In genomic region chr3:119128076-119128475, GRCm38 (mm10) we compare ENCODE assay signal across 15 mouse cellular contexts.
"Had no signal": no experiment of that assay in that cellular context is flagged by ENCODE, and none has a peak within 500 bp of the region (broad histone marks: within the 10 kb centered on the region; RNA-seq: fewer than 3 reads in every experiment).

No protein-coding gene starts in this region.

- H3K9me3 ChIP-seq: neural tube, embryonic 15.5 days; stomach, embryonic 15.5 days had no signal

- H3K27ac ChIP-seq: neural tube, embryonic 15.5 days; stomach, embryonic 15.5 days; stomach, postnatal 0 days had no signal

- H3K4me2 ChIP-seq: neural tube, embryonic 15.5 days; stomach, embryonic 15.5 days had no signal

- H3K36me3 ChIP-seq: neural tube, embryonic 15.5 days; stomach, embryonic 15.5 days had no signal

- DNase-seq: retina, postnatal 1 day; right cerebral cortex, adult 18-20 months; right cerebral cortex, postnatal 14 days; right cerebral cortex, postnatal 25 days; right cerebral cortex, postnatal 4 days; spleen, adult 18-20 months; thymus, adult 18-20 months; thymus, adult 2 months; thymus, postnatal 14 days; thymus, postnatal 25 days; thymus, postnatal 36 days; thymus, postnatal 4 days had no signal

- H3K9ac ChIP-seq: neural tube, embryonic 15.5 days; stomach, embryonic 15.5 days had no signal

- H3K27me3 ChIP-seq: neural tube, embryonic 15.5 days; stomach, embryonic 15.5 days had no signal

- H3K4me3 ChIP-seq: neural tube, embryonic 15.5 days; stomach, embryonic 15.5 days had no signal

- H3K4me1 ChIP-seq: neural tube, embryonic 15.5 days; stomach, embryonic 15.5 days had no signal
